Mouse (Mus musculus): Measurements from ENCODE around the gene Vmn1r231. TPM values are rescaled to one million over a fixed set of nuclear protein-coding genes. Genes with fewer than 3 reads are reported as not detected.

Gene Vmn1r231
- polyA plus RNA-seq (2014; fragmentation: Illumina TruSeq; extraction: RNeasy Lipid Tissue Mini Kit (QIAGEN cat#74804); ENCODE audit: low read depth, low replicate concordance), result not detected

GRCm38 (mm10) chr17:20904991-20905390 lies at the start of gene Vmn1r231:
TSS of gene Vmn1r231 (minus strand) at chr17:20905091.

GRCm38 (mm10) chr17:20944985-20945891 lies 40.3 kb upstream of the Vmn1r231 start, which contains the start of gene Ppp2r1a:
TSS of gene Ppp2r1a (plus strand) at chr17:20945311.

GRCm38 (mm10) chr17:20919614-20920013 lies 14.7 kb upstream of the Vmn1r231 start, which contains the start of gene Vmn1r232:
TSS of gene Vmn1r232 (minus strand) at chr17:20919714.

GRCm38 (mm10) chr17:20840144-20840543 lies 64.7 kb downstream of the Vmn1r231 start, which contains the start of gene Vmn1r230:
TSS of gene Vmn1r230 (plus strand) at chr17:20840444.

Other genes starting within 250 kb of the Vmn1r231 start
- gene Vmn1r226, start 222.2 kb downstream of the Vmn1r231 start, polyA plus RNA-seq (2014; fragmentation: Illumina TruSeq; extraction: RNeasy Lipid Tissue Mini Kit (QIAGEN cat#74804); ENCODE audit: low read depth, low replicate concordance), result not detected
- not detected for gene Vmn1r227, start 175.2 kb downstream of the Vmn1r231 start, polyA plus RNA-seq (2014; fragmentation: Illumina TruSeq; extraction: RNeasy Lipid Tissue Mini Kit (QIAGEN cat#74804); ENCODE audit: low read depth, low replicate concordance)
- not detected for gene Vmn1r228, start 118.9 kb downstream of the Vmn1r231 start, polyA plus RNA-seq (2014; fragmentation: Illumina TruSeq; extraction: RNeasy Lipid Tissue Mini Kit (QIAGEN cat#74804); ENCODE audit: low read depth, low replicate concordance)
- gene Vmn1r229, start 93.5 kb downstream of the Vmn1r231 start, polyA plus RNA-seq (2014; fragmentation: Illumina TruSeq; extraction: RNeasy Lipid Tissue Mini Kit (QIAGEN cat#74804); ENCODE audit: low read depth, low replicate concordance), result not detected
- gene Vmn1r230, start 64.6 kb downstream of the Vmn1r231 start, polyA plus RNA-seq (2014; fragmentation: Illumina TruSeq; extraction: RNeasy Lipid Tissue Mini Kit (QIAGEN cat#74804); ENCODE audit: low read depth, low replicate concordance), result not detected
- not detected for gene Vmn1r232, start 14.6 kb upstream of the Vmn1r231 start, polyA plus RNA-seq (2014; fragmentation: Illumina TruSeq; extraction: RNeasy Lipid Tissue Mini Kit (QIAGEN cat#74804); ENCODE audit: low read depth, low replicate concordance)
- gene Ppp2r1a, start 40.2 kb upstream of the Vmn1r231 start, polyA plus RNA-seq (2014; fragmentation: Illumina TruSeq; extraction: RNeasy Lipid Tissue Mini Kit (QIAGEN cat#74804); ENCODE audit: low read depth, low replicate concordance), result 161 TPM
- not detected for gene Vmn1r233, start 91.4 kb upstream of the Vmn1r231 start, polyA plus RNA-seq (2014; fragmentation: Illumina TruSeq; extraction: RNeasy Lipid Tissue Mini Kit (QIAGEN cat#74804); ENCODE audit: low read depth, low replicate concordance)
- 15.0 TPM for gene Zfp160, start 103.8 kb upstream of the Vmn1r231 start, polyA plus RNA-seq (2014; fragmentation: Illumina TruSeq; extraction: RNeasy Lipid Tissue Mini Kit (QIAGEN cat#74804); ENCODE audit: low read depth, low replicate concordance)